Mouse (Mus musculus) layer of hippocampus, adult 9-11 months (tissue): ENCODE measurements at regions not wholly inside any gene's neighbourhood (a gene's known extent, or its start where the extent isn't known, plus 50 kb on each side); places are given as distances from the start of the nearest gene placed in this dataset.
A peak's percentile ranks its signal among the peaks of the same experiment; 100 is the strongest.

Experiments used
- DNase-seq: peaks from one replicate; pipeline ENCODE4 v3.0.0; 2022

DNA sequence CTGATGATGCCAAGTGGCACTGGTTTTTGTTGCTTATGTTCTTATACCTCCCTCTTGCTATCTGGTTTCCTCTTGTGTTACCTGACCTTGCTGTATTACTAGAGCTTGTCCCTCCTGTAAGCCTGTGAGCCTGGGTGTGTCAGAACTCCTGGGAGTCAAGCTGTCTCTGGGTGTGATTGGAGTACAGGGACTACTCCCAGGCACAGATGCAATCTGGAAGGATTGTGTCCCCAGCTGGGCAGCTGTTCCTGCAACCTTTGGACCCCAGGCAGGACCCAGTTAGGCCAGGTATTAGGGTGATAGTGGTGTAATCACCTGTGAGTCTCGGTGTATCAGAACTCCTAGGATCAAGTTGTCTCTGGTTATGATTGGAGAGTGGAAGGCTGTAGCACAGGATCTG is 97.4 kb upstream of the Dock11 start:
- no peak for DNase-seq

DNA sequence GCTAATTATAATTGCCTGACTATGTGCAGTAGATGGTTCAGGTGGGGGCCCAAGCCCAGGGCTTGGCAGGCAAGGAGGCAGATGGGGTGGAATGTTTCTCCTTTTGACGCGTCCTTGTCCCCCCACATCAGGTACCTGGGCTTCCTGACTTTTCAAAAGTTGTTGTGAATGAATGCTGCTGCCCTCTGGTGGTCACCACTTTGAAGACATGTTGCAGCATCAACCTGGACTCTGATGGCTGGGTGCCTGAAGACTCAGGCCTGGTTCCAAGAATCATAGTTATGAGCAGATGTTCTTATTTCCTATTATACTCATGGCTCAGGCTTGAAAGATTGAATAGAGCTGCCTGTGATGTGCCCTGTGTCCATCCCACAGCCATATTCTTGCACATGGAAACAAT is 75.4 kb upstream of the Dock11 start:
- peak; percentile 3 for DNase-seq

DNA sequence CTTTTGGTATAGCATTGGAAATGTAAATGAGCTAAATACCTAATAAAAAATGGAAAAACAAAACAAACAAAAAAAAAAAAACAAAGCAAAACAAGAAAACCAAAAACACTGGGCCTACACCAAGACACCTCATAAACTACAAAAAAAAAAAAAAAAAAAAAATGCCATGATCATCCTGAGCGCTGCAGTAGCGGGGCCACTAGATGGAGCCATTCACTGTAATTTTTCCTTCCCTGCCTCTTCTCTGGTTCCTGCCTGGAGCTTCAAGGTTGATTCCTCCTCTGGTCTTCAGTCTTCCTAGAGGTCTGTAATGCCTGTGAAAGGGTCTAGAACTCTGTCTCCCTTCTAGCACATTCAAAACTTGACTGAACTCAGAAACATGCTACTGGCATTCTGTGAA is 54.2 kb upstream of the Dock11 start:
- peak; percentile 7 for DNase-seq

DNA sequence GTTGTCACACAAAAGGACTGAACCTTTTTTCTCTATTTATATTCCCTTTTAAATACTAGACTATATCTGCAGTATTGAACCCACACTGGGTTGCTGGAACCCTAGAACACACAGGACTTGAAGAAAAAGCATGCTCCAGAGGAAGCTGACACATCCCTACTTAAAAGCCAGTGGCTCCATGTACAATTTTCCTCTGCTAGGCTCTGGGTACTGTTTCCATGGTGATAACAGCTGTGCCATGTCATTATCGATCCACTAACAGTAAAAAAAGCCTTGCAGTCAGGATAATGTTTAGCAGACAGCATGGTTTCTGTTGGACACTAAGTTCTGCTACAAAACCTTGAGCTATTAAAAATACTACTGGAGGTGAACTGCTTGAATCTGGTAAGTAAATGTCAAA is 50.6 kb upstream of the Dock11 start:
- no peak for DNase-seq
